Mouse (Mus musculus) retina, postnatal 1 day (tissue): ENCODE data around the gene Iqch.

ENCODE experiments used
- DNase-seq: peaks from one replicate; pipeline ENCODE4 v3.0.0-alpha.2; 2012

The Iqch gene

DNA sequence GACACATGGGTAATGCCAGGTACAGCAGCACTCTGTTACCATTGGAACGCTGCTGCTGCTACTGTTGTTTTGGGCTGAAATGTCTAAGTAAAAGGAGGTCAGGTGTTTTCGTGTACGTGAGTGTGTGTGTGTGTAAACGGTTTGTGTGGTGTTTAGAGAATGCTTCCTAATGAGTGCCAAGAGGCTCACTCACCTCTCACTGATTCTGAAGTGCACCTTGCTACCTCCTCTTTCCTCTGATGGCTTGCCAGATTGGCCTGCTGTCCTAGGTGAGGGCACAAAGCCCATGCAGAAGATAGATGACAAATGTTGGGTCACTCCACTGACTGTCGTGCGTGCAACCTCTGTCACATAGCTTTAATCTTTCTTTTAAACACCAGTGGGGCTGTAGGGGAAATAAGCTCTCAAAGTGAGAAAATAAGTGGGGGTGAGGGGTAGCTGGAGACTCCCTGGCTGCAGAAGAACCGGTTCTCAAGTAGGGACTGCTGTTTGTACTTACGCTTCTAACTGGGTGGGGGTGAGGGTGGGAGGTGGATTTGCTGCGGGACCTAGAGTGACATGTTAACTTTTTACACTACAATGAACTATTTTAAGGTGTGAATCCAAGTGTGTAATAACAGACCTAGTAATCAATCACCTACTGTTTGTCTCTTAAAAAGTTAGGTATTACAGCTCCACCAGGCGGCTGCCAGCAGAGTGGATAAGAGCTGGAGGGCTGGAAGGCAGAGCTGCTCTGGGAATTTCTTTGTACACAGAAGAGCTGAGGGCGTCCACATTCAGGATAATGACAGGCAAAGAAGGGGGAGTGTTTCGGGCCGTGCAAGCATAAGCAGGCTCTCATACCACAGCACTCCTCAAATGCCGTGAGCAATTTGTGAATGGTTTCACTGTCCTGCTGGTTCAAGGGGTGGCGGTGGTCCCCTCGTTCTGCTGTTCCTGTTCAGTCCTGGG, 10.5 kb upstream of the Iqch start:
- peak; percentile 57 for DNase-seq

DNA sequence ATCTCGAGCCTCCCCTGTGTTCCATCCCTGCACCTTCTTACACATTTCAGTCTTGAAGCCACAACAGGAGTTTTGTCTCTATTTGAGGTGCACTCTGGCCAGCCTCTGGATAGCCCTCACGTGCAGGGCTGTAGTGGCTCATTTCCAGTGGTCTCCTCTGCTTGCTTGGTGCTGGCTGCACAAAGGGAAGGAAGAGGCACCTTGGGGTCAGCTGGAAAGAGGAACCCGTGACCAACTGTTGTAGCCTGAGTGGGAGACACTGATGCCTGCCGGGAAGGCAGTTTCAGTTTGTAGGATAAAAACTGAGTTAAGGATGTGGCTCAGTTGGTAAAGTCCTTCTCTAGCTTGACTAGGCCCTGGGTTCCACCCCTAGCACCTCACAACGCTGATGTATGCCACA, 9.7 kb upstream of the Iqch start:
- DNase-seq = no peak

DNA sequence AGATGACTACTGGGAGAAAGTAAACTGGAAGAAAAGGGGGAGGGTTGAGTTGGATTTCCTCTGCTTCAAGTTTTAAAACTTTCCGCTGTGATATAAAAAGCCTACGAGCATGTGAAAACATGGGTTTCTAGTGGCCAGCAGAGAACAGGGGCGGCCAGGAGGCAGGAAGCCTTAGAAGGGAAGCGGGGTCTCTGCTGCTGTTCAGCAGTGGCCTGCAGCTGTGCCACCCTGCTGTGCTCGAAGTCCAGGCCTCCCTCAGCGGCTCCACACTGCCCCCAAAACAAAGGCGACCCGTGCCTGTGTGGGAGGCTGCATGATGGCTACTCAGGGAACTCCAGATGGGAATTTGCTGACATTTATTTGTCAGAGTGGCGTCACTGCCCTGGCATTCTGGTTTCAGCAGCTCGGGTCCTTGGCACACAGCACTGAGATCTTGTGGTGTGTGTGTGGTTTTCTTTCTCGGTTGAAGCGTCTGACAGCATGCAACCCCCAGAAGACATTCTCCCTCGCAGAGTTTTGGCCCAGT, 8.6 kb upstream of the Iqch start:
- peak; percentile 74 for DNase-seq

DNA sequence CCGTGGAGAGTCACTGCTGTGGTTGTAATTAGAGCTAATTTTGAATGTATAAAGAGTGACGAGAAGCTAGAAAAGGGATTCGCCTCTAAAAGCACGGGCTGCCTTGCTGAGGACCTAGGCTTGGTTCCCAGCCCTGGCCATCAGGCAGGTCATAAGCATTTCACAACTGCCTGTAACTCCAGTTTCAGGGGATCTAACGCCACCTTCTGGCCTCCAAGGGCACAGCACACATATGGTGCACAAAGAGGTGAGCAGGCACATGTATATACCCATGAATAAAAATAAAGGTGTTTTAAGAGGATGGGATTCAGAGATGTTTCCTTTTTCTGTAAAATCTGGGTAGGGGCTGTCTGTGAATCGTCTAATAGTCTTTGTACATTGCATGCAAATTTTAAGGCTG, 7.9 kb upstream of the Iqch start:
- DNase-seq = no peak

DNA sequence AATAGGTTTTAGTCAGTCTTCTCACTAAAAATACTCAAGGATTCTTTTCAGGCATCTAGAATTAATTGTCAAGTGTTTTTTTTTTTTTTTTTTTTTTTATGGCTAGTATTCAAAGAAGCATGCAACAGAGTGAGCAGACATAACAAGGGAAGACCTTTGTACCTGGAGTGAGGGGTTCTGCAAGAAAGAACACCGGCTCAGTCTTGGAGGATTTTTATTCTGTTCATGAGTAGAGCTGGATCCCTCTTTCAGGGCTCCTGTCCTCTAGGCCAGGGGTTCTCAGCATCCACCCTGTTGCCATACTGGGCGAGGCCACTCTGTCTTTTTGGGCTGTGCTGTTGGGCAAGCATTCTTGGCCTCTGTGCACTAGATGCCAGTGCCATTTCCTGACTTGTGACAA, 7.5 kb upstream of the Iqch start:
- no peak for DNase-seq

DNA sequence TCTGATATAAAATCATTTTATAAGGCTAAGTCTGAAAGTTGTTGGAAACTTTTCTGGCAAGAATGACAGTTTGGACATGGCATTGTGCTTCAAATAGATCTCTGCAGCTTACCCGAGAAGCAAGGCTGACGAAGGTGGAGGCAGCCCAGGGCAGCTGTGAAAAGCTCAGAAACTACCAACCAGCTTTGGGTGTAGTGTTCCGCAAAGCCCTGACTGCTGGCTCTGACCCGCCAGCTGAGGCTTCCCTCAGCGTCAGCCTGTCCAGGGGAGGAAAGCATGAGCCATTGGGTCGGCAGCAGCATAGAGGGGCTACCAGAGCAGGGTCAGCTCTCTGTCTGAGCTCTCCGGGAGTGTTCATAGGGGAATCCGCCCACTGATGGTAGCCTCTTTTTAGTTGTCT, 7.0 kb upstream of the Iqch start:
- DNase-seq = no peak

DNA sequence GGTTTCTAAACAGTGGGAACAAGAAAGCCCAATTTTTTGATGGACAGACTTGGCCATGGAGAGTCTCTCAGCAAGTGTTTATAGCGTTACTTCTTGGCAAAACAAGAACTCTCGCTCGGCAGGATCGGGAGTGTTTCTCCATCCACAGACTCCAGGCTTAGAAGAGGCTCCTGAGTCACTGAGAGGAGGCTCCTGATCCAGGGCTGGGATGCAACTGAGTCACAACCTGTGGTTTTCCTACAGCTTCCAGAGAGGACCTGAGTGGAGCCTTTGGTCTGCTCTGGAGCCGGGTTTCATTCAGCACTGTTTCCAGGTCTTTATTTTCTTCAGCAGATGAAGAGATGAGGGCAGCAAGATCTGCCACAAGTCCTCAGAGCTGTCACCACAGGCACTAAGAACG, 5.7 kb upstream of the Iqch start:
- no peak for DNase-seq

DNA sequence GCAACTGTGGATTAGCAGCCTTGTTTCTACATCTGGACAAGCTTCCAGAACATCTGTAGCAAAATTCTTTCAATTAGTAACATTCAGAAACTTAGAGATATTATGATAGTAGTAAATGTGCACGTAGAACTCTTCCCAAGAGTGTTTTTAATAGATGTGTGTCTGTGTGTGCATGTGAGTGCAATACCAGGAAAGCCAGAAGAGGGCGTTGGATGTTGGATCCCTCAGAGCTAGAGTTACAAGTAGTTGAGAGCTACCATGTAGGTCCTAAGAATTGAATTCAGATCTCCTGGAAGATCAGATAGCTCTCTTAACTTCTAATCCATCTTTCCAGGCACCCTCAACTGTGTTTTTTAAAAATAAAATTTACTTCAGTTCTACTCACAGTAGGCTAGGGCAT, 4.3 kb upstream of the Iqch start:
- no peak for DNase-seq

DNA sequence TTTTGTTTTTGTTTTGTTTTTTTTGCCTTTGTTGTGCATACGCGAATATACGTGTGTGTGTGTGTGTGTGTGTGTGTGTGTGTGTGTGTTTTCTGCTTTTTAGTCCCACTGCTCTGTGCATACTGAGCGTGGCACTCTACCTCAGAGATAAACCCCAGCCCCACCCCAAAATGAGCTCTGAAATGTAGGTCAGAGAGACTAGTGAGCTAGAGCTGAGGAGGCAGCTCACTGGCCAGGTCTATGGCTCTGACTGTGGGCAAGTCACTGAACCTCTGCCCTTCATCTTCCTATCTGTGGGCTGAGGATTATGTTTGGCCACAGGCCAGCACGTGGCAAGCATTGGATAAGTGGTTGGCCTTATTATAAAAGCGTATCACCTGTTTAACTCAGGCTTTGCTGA, 1.6 kb upstream of the Iqch start:
- peak; percentile 49 for DNase-seq

DNA sequence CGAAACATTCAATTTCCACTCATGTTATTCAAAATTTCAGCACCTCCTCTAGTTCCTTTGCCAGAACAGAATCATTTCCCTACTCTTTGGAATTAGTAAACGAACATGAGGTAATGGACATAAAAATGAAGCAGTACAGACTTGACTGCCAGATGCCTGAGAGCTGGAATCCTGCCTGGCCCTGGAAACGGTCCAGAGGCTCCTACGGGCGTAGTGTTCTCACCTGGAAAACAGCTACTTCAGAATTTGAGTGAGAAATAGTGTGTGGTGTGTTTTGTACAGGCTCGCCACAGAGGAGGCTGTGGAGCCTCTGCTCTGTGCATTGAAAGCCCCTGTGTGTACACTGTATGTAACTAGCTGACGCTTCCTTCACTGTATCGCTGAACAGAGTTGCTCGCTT, 5.6 kb downstream of the Iqch start:
- no peak for DNase-seq

DNA sequence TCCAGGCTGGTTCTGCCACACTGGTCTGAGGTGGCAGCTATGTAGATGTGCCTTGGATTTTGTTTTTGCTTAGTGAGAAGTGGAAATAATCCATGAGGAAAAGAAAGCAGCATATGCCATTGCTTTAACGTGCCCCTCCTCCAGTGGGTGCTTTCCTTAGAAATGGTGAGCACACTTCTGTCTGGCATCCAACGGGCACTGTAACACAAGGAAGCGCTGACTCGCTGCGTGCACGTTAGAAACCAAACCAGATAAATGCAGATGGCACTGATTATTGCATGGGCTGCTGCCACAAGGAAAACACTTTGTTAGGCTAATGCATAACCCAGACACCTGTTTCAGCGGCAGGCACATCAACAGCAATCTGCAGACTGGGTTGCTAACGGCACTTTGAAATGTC, 6.6 kb downstream of the Iqch start:
- DNase-seq = no peak

DNA sequence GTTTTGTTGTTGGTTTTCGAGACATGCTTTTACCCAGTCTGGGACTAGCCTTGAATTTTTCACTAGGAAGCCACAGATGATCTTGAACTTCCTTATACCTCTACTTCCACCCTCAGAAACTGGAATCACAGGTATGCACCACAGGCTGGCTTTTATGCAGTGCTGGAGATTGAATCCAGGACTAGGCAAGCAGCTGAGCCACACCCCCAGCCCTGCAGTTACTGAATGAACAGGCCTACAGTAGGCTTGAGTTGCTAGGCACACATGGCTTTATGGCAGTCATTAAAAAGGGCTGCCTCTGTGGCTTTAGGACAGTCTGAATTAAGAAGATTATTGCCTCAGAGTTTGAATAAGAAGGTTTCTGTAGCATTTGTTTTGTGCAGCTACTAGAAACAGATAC, 7.3 kb downstream of the Iqch start:
- no peak for DNase-seq

DNA sequence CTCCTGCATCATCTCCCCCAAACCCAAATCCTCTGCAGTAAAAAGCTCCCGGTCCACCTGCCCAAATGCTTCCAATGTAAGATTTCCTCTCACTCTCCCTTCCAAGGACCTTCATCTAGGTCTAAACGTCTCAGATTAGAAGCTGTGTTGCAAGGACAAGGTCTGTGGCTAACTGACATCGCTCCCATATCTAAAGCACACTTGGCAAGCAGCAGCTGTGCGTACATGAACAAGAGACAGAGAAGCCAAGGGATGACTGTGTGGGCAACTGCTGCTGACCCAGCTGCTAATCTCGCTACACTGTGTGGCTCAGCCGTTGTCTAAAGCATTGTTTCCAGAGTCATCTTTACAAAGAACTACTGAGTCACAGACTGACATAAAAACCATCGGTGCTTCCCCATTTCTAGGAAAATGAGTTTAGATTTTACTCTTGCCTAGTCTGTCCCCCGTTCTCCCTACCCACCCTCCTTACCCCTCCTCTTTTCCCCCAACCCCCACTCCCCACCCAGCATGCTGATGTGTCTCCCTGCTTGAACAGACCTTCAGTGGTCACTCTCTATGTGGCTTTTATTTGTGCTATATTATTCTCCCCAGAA, 10.5 kb downstream of the Iqch start:
- no peak for DNase-seq

DNA sequence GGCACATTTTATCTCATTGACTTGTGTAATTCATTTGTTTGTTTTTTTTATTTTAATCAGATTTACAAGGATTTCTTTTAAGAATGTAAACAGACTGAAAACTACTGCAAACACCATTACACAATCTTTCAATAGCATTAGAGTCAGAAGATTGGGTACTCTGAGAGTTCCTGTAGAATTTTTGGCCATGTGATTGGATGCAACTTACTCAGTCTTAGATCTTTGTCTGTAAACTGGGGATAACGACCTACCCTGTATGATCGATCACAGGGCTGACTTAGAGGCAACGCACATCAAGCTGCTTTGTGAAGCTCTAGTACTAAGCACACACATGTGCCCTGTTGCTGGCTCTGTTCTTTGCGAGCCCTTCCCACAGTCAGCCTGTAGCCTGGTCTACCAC, 11.7 kb downstream of the Iqch start:
- DNase-seq = no peak

DNA sequence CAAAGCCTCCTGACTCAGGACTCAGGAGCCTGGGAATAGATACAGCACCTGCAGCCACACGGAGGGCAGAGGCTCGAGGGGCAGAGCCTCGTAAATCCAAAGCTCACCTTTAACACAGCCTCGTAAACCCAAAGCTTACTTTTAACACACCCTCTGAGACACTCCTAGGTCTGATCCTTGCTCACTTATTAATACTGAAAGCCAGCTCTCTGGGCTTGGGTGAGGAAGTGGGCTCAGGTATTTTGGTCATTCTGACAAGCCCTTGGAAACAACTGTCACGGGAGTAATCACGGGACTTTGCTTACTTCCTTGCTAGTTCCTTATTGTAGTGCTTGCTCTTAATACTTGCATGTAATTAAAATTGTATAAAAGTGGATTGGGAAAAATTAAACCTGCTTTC, 13.1 kb downstream of the Iqch start:
- DNase-seq = no peak

DNA sequence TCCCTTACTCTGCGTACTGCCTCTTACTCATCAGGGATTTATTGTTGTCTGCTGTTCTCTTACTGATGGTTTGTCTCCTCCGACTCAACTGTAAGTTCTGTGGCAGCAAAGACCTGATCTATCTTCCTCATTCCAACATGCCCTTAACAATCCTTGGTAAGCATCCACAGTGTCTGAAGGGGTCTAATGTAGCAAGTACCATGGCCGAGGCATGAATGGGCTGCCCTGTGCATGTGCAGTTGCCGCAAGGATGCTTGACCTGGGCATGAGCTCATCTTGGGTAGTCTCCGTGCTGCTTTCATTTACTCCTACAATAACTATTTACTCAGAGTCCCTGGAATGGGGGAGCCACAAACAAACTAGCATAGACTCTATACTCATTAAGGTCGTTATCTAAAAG, 17.0 kb downstream of the Iqch start:
- DNase-seq = no peak

DNA sequence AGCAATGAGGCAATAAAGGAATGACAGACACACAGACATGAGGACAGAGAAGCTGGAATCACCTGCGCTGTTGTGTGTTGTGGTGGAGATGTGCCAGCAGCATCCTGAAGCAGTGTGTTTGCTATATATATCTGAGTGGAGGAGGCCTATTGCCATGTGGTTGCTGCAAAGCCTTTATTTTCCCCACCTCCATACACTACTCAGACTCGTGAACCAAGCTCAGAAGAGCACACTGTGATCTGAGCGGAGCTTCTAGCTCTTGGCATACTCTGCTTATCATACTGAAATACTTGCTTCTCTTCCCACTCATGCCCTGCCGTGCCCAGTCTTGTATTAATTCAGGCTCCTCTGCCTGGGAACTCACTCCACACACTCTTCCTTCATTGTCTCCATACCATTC, 20.5 kb downstream of the Iqch start:
- DNase-seq = no peak

DNA sequence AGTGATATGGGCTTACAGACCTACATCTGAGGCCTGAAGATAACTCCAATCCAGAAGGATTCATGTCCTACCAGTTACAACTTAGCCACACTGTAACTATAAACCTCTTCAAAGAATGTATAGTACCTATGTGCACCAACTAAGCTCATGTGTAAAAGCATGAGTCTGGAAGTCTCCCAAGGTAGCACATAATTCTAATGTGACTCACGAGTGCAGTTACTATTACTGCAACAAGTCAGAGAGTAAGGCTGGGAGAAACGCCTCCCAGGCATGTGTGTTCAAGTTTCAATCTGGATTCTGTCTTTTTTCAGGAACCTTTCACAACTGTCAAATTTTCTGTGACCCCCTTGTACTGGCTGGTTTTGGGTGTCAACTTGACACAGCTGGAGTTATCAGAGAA, 22.2 kb downstream of the Iqch start:
- no peak for DNase-seq

DNA sequence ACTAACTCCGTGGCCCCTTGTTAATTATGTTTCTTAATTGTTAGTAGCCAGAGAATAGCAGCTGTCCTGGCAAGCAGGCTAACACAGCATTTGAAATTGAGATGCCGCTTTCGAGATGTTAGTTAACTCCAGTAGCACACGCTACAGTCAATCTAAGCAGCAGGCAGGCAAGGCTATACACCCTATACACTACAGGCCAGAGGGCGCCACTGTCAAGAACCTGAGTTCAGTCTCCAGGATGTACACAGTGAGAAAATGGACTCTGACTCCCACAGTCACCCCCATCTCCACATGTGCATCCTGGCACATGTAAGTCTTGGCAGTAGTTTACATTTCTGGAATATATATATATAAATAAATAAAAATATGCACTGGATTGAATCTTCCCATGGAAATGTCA, 22.6 kb downstream of the Iqch start:
- DNase-seq = no peak

DNA sequence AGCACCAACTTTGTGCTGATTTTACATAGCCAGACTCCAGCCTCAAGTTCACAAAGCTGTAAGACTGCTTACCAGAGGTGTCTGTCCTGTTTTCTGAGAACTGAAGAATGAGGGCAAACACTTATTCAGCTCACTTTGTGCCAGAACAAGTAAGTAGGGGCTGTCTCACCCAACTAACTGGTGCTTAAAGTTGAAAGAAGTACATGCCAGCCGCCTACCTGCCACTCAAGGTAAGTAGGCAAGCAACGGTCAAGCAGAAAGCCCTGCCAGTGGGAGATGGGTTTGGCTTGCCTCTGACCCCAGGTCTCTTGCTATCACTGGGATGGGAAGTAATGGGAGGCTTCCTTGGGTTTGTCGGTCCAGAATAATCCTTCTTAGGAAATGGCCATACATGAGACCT, 24.8 kb downstream of the Iqch start:
- no peak for DNase-seq

DNA sequence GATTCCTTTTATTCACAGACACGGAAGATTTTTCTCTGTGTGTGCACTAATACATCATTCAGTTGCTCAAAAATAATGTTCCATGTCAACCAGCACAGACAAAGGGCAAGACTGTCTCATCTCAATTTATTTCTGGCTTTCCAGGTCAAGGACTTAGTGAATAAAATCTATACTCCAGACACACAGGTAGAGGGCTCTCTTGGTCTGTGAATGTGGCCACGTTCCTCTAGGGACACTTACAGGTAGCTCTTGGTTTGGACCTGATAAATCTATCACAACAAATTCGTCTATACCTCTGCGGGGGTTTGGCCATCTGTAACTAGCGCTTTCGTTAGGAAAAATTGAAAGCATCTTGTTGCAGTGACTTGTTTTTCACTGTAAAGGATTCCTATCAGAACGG, 29.4 kb downstream of the Iqch start:
- DNase-seq = no peak

DNA sequence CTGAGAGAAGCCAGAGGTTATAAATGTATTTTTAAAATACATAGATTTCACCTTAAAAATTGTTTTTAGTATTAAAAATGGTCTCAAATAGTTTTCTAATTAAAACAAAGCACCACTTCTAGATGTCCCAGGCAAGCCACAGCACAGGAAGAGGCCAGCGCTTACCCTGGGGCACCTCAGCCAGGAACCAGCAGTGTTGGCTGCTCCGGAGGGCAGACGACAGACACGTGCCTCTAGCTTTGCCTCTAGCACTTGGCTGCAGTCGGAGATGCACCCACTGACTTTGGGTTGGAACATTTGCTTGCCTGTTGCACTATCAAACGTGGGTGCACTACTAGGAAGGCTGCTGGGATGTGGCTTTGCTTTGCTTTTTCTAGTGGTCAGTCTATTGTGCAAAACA, 30.4 kb downstream of the Iqch start:
- no peak for DNase-seq

DNA sequence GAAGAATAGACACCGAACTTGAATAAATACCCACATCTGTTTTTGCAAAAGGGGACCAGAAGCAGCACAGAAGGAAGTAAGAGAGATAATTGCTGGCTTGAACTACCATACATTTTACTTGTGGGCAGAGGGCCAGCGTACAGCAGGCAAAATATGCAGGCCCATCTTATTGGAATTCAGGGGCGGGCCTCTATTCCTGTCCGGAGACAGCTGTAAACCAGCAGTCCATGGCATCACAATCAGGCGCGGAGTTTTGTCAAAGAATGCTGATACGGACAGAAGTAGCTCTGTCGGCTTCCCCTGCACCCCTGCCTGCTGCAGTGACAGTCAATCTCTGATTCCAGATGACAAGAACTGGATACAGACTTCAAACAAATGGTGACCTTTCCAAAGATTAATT, 33.5 kb downstream of the Iqch start:
- DNase-seq = peak; percentile 30

DNA sequence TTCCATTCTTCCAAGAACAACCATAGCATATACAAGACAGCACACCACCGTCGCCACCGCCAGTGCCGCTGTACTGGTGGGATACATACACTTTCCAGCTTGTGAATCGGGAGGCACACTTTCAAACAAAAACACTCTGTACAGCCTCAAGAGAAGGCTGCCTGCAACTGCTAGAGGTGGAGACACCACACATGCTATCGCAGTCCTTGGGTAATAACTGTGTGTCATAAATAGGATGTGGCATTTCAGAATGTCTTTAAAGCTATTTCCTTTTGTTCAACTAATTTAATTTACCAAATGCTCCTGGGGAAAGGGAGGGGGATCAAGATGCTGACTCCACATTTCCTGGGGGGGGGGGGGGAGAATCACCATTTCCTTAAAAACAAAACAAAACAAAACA, 34.0 kb downstream of the Iqch start:
- no peak for DNase-seq

DNA sequence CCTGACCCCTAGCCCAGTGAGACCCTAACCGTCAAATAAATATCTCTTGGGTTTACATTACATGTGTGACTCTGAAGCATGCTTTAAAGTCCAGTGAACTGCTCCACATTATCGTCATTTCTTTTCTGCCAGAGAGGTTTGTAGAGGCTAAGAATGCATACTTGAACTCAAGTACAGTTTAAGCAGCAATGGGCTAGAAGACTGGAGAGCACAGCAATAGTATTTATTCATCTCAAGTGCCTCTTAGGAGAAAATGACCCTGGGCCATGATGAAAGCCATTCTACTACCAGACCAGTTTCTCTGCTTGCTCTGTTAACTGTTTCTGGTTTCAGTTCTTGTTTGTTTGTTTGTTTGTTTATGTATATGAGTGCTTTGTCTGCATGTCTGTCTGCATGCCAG, 38.9 kb downstream of the Iqch start:
- DNase-seq = no peak
